Mouse (Mus musculus) ES-E14 (cell line): Measurements from ENCODE around the gene Smndc1. TPM values are rescaled to one million over a fixed set of nuclear protein-coding genes. Genes with fewer than 3 reads are reported as not detected.

ENCODE experiments used
- DNase-seq: peaks from one replicate; pipeline ENCODE4 v3.0.0-alpha.2; 2013; ENCODE audit warnings: low read depth, low spot score
- H3K27ac ChIP-seq: 2 replicates; pipeline ENCODE4 v1.5.1; 2012; ENCODE audit warnings: low read depth, mild to moderate bottlenecking, low read length, moderate library complexity, mixed read lengths; ENCODE audit not compliant: poor library complexity, insufficient read depth, severe bottlenecking
- H3K36me3 ChIP-seq: 2 replicates; pipeline ENCODE4 v1.6.1; 2012; ENCODE audit warnings: mild to moderate bottlenecking, low read length, moderate library complexity, mixed read lengths; ENCODE audit not compliant: control insufficient read depth, poor library complexity, insufficient read depth, severe bottlenecking
- H3K4me1 ChIP-seq, 2 experiments: fragments of 150-350 bp in 1 of 2; sonication (generic) in 1 of 2; 2 replicates each; pipeline ENCODE4 v1.6.1; 2012; ENCODE audit warnings: low read length in 2 of 2, mild to moderate bottlenecking in 1 of 2, mixed read lengths in 1 of 2; ENCODE audit not compliant: control insufficient read depth in 2 of 2, insufficient read depth in 2 of 2, poor library complexity in 1 of 2
- H3K4me3 ChIP-seq, 2 experiments: fragments of 150-350 bp in 1 of 2; sonication (generic) in 1 of 2; 2 replicates each; pipeline ENCODE4 v1.5.1; 2012; ENCODE audit warnings: low read length in 2 of 2, low read depth in 1 of 2, mild to moderate bottlenecking in 1 of 2, mixed read lengths in 1 of 2; ENCODE audit not compliant: insufficient read depth in 1 of 2, poor library complexity in 1 of 2, severe bottlenecking in 1 of 2
- H3K9ac ChIP-seq: 2 replicates; pipeline ENCODE4 v1.6.1; 2012; ENCODE audit warnings: low read depth, mild to moderate bottlenecking, low read length, mixed read lengths; ENCODE audit not compliant: poor library complexity, insufficient read depth, severe bottlenecking
- H3K9me3 ChIP-seq: fragments of 150-350 bp; sonication (generic); 2 replicates; pipeline ENCODE4 v1.6.1; 2012; ENCODE audit warnings: low read depth, mild to moderate bottlenecking, low read length; ENCODE audit not compliant: control insufficient read depth, insufficient read depth
- CHD2 ChIP-seq: IDR thresholded peaks from 2 replicates; pipeline ENCODE4 v1.6.1; 2014; ENCODE audit warnings: mild to moderate bottlenecking, low read depth, low read length, inconsistent platforms
- HCFC1 ChIP-seq: IDR thresholded peaks from 2 replicates; pipeline ENCODE4 v1.6.1; 2012; ENCODE audit warnings: low read length, inconsistent platforms, borderline replicate concordance; ENCODE audit not compliant: insufficient read depth
- MAFK ChIP-seq: IDR thresholded peaks from 2 replicates; pipeline ENCODE4 v1.6.1; 2014; ENCODE audit warnings: mild to moderate bottlenecking, low read depth, low read length, inconsistent platforms; ENCODE audit not compliant: insufficient read depth
- ZC3H11A ChIP-seq: IDR thresholded peaks from 2 replicates; pipeline ENCODE4 v1.6.1; 2012; ENCODE audit warnings: low read depth, mild to moderate bottlenecking, inconsistent platforms, low read length, borderline replicate concordance
- ZNF384 ChIP-seq: IDR thresholded peaks from 2 replicates; pipeline ENCODE4 v1.6.1; 2012; ENCODE audit warnings: low read depth, low read length, inconsistent platforms
- in situ Hi-C, 2 experiments: fragments of 600-800 bp; cut with MboI; formaldehyde crosslinking; loops; one replicate each; pipeline ENCODE4 v1.15.1; 2025; ENCODE audit warnings: low sequenced_read_pairs in 2 of 2, inconsistent platforms in 1 of 2; ENCODE audit not compliant: unreplicated experiment in 2 of 2
- total RNA-seq: library from RNA; depleted of rRNA; stranded (reverse); fragments of 300-350 nt; gene quantifications from 2 replicates; pipeline ENCODE4 v1.2.3, GENCODE M21; 2012

The Smndc1 gene
- total RNA-seq, 1 experiment: 37.4 TPM

DNA sequence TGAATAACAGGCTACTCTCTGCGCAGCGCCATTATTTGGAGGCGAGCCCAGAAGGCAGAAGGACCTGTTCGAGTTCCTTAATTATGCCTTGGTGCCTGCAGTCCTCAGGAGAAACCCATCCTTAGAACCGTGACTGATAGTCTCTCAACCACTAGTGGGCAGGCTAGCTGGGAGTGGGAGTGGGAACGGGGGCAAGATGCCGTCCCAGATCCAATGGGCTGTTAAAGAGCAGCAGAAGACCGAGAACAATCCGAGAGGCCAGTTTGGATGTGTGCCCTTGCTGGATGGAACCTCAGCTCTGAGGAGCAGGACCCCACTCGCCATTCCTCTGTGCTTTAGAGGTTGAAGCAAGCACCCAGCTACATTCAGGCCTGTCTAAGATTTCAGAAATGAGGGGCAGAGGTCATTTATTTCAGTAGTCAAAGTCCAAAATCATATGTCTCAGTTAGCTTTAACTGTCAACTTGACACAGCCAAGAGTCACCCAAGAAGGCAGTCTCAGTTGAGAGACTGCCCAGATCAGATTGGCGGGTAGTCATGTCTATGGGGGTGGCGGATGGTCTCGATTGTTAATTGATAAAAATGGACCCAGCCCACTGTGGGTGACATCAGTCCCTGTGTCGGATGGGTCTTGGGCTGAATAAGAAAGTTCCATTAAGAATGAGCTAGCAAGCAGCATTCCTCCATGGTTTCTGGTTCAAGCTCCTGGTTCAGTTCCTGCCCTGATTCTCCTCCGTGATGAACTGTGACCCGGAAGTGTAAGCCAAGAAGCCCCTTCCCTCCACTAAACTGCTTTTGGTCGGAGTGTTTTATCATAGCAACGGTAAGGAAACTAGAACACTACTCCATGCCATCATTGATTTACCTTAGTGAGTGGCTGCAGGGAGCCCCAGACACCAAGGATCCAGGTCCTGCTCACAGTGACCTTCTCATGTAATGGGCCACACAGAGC lies 32.3 kb upstream of the Smndc1 start:
- Histone ChIP-seq H3K27ac (peak overlapping the region; percentile 44; the same call in 1 of the 2 replicates), H3K4me1 (peaks cover 9 to 21% of the 10 kb centered on the region in 2 experiments), H3K4me3 (peak overlapping the region; percentile 6 to 52; a peak in 2 of 4 replicates), H3K36me3 (no peaks in the 10 kb centered on the region), H3K9ac (no peak overlapping the region; the same call in 1 of the 2 replicates), H3K9me3 (no peaks in the 10 kb centered on the region)
- TF ChIP-seq MAFK (no peak), ZNF384 (no peak), HCFC1 (no peak), ZC3H11A (no peak), CHD2 (no peak)
- no peak for DNase-seq
- in situ Hi-C loops: loop anchor here in 1 of 2 experiments (10.0 kb wide), 1 partner anchor 142 kb away; no protein-coding TSS in a partner anchor

DNA sequence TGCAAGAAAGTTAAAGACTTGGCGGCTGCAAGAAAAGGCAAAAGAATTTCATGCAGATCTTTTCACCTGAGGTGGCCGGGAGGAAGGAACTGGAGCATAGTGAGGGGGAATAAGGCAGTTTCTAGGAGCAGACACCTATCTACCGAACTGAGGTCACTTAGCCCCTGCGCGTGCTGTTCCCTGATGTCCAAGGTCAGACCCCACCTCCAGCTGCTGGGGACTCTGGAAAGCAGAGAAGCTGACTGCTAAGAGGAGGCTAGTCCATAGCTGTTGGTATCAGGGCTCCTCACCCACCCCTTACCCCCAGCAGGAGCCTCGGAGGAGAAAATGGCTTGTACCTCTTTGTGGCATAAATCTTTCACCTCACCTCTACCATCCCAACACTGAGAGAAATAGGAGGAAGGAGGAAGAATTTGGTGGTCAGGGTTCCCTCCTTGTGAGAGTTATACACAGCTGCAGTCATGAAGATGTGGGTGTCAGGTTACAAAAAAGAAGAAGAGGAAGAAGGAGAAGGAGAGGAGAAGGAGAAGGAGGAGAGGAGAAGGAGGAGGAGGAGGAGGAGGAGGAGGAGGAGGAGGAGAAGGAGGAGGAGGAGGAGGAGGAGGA lies 31.3 kb upstream of the Smndc1 start:
- no peak for DNase-seq
- Histone ChIP-seq H3K9me3 (no peaks in the 10 kb centered on the region), H3K27ac (peak overlapping the region; percentile 47), H3K36me3 (no peaks in the 10 kb centered on the region), H3K4me1 (peaks cover 5 to 15% of the 10 kb centered on the region in 2 experiments; a peak in 3 of 4 replicates), H3K9ac (peak overlapping the region; percentile 54; the same call in 1 of the 2 replicates), H3K4me3 (peak overlapping the region; percentile 42 to 60)
- TF ChIP-seq CHD2 (no peak), ZC3H11A (no peak), ZNF384 (no peak), HCFC1 (no peak), MAFK (no peak)
- in situ Hi-C loops: loop anchor here in 1 of 2 experiments (10.0 kb wide), 1 partner anchor 143 kb away; no protein-coding TSS in a partner anchor

DNA sequence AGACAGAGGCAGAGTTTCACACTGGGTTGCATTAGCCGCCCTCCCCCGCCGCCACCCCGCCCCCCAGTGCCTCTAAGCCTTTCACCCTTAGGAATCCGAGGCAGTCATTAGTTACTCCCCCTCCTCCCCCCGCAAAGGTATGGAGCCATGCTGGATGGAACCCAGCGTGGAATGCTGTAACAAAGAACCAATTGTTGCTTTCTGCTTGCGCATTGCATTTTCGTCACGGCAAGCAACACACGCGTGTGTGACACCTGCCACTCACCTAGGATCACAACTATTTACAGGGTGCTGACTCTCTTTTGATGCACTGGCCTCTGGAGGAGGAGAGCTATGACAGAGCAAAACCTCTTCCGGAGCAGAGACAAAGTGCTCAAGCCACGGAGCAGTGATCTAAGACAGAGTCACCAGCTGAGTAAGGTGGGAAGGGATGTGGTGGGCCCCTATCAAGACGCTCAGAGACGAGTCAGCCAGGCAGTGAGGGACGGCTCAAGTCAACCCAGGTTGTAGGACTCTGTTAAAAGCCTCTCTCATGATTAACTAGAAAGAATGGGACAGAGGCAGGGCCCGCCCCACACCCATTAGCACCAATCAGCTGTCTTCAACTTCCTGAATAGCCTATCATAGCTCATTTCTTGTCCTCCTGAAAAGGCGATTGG lies 30.7 kb upstream of the Smndc1 start:
- H3K4me1 ChIP-seq: peaks cover 5 to 15% of the 10 kb centered on the region in 2 experiments; a peak in 3 of 4 replicates
- TF ChIP-seq ZNF384 (no peak), CHD2 (peak; percentile 90)
- no peaks in the 10 kb centered on the region for H3K9me3 ChIP-seq
- peak overlapping the region; percentile 71 for H3K9ac ChIP-seq
- no peaks in the 10 kb centered on the region for H3K36me3 ChIP-seq
- in situ Hi-C loops: loop anchor here in 1 of 2 experiments (10.0 kb wide), 1 partner anchor 144 kb away; no protein-coding TSS in a partner anchor
- peak overlapping the region; percentile 52 to 60 for H3K4me3 ChIP-seq
- H3K27ac ChIP-seq: peak overlapping the region; percentile 73
- DNase-seq: peak; percentile 81

DNA sequence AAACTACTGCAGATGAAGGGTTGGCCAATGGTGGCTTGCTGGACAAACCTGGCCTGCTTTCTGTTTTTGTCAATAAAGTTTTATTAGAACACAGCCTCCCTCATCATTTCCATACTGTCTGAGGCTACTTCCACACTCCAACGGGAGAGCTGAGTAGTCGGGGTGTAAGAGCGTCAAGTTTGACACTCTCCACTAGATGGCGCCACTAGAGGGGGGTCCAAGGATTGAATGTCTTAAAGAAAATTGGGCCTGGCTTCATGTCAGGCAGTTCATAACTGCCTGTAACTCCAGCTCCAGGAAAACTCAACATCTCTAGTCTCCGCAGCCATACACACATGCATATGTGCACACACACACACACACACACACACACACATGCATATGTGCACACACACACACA lies 29.5 kb upstream of the Smndc1 start:
- Histone ChIP-seq H3K27ac (no peak overlapping the region), H3K4me3 (no peak overlapping the region), H3K9ac (no peak overlapping the region), H3K9me3 (no peaks in the 10 kb centered on the region), H3K4me1 (peaks cover 7 to 15% of the 10 kb centered on the region in 2 experiments; a peak in 3 of 4 replicates), H3K36me3 (no peaks in the 10 kb centered on the region)
- in situ Hi-C loops: loop anchor here in 1 of 2 experiments (10.0 kb wide), 1 partner anchor 145 kb away; no protein-coding TSS in a partner anchor
- TF ChIP-seq ZNF384 (0 out of 2 replicates have a peak, but pooled peaks have one; percentile 20), HCFC1 (no peak), ZC3H11A (0 out of 2 replicates have a peak, but pooled peaks have one; percentile 47)
- DNase-seq: peak; percentile 92
